Mouse (Mus musculus) ovary, postnatal 10 days (tissue): ENCODE data around the gene Olfr609.
"Not testable (repeated sequence)": the region's sequence is repeated elsewhere in the genome, so short reads cannot be mapped to it uniquely, and the experiment has no call there.

ENCODE experiments used
- DNase-seq: peaks from one replicate; pipeline ENCODE4 v3.0.0; 2022; ENCODE audit warnings: low spot score

The Olfr609 gene

DNA sequence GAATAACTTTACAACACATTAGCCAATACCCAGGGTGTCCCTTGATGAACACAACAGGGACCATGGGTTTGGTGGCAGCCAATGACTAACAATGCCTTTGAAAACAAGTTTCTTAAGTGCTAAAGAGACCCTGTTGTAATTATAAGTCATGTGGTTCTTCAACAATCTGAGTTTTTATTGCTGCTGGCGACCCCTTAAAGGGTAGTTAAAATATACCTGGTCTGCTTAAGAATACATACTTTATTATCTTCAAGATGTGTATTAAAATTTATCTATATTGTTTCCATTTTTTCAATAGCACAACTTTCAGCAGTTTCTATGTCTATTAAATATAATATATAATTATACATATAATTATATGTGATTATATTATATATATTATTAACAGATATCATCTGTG is at the start of gene Olfr609:
Olfr609 (minus strand) TSS at position 101 of the 400 bp plus-strand sequence.
- DNase-seq = no peak

GRCm38 (mm10) chr7:103542617-103543016 is 44.8 kb upstream of the Olfr609 start, which contains the start of gene Olfr612:
Olfr612 (minus strand) TSS chr7:103542717.
- DNase-seq = not testable (repeated sequence)

GRCm38 (mm10) chr7:103520746-103521145 is 22.9 kb upstream of the Olfr609 start, which contains the start of gene Olfr611:
Olfr611 (minus strand) TSS chr7:103520846.
- not testable (repeated sequence) for DNase-seq

GRCm38 (mm10) chr7:103512022-103512421 is 14.2 kb upstream of the Olfr609 start, which contains the start of gene Olfr610:
Olfr610 (minus strand) TSS chr7:103512122.
- DNase-seq = no peak

DNA sequence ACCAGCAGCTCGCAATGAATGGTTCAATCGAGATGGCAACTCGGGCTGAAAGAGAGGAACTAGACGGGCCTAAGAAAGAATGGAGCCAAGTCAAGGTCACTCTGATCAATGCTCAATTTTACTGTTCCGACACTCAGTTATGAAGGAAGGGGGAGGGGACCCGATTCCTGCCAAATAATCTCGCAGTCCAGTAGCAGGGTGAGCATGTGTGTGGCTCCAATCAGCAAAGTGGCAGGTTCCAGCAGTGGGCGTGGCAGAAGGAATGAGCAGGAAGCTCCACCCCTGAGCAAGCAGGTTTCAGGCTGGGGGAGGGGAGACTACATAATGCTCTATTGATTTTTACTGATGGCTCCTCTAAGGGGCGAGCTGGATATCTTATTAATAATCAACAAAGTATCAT is 20.8 kb downstream of the Olfr609 start:
- DNase-seq = not testable (repeated sequence)

DNA sequence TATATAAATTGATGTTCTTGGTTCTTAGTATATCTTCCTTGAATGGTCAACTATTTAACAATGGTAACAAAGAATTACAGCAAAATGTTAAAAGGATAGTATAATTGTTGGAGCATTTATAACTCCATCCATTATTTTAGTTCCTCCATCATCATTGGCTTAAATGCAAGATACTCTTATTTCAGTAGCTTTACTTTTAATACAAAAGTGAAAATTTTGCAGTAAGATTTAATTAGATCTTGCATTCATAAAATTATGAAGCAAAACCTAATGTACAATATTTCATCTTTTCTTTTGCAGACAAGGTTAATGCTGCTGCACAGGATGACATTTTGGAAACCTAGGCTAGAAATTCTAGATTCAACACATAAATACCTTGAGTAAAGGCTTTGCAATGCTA is 28.3 kb downstream of the Olfr609 start, which contains the start of gene Olfr608:
Olfr608 (plus strand) TSS at position 301 of the 400 bp plus-strand sequence.
- no peak for DNase-seq

DNA sequence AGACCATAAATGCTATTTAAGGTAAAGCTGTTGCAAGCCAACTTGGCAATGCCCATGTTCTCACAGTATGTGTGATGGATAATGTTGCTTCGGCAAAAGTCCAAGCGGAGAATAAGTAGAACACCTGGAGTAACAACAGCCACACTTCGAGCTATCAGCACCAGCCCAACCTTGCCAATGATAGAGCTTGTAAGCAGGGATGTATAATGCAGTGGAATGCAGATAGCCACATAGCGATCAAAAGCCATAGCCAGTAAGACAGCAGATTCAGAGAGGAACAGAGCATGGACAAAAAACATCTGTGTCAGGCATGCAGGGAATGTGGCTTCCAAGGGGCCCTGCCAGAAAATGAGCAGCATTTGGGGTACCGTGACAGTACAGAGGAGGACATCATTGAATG is 37.3 kb downstream of the Olfr609 start:
- DNase-seq = no peak

DNA sequence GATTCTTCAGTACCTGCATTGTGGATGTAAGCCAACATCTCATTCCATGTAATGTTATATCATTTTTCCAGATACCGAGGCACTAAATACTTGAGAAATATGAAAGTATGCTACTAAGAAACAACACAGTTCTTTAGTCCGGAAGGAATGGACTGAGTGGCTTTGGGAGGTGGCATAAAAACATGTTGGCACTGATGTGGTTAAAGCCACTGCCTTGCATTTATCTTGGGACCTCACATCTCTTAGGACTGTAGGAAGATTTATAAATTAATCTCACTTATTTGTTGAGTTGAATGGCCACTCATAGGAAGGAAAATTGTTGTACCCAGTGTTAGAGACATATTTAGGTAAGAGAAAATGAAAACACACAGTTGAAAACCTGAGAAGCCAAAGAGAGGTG is 49.1 kb downstream of the Olfr609 start, which contains the start of gene Olfr606:
Olfr606 (plus strand) TSS at position 301 of the 400 bp plus-strand sequence.
- DNase-seq = no peak

- no peak for DNase-seq
These were observed 52.5 kb downstream of the Olfr609 start, which contains the start of gene Olfr605 for GRCm38 (mm10) chr7:103445339-103445738. Olfr605 (minus strand) TSS chr7:103445439.
